Mouse (Mus musculus): ENCODE data around the gene Bbc3. TPM values are rescaled to one million over a fixed set of nuclear protein-coding genes. Genes with fewer than 3 reads are reported as not detected.

The Bbc3 gene
- polyA plus RNA-seq (2012; rRNA removed; ENCODE audit: low replicate concordance) = 26.1 and 54.3 TPM in 2 replicates

DNA sequence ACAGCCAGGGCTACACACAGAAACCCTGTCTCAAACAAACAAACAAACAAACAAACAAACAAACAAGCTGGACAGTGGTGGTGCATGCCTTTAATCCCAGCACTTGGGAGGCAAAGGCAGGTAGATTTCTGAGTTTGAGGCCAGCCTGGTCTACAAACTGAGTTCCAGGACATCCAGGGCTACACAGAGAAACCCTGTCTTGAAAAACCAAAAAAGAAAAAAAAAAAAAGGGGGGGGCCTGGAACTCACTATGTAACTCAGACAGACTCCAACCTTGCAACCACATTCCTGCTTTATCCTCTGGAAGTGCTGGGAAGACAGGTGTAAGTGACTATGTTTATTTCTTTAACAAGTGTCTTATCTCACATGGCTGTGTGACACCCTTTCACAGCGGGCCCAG is at the start of gene Bbc3:
TSS of gene Bbc3 (plus strand) at position 301 of the 400 bp plus-strand sequence.

DNA sequence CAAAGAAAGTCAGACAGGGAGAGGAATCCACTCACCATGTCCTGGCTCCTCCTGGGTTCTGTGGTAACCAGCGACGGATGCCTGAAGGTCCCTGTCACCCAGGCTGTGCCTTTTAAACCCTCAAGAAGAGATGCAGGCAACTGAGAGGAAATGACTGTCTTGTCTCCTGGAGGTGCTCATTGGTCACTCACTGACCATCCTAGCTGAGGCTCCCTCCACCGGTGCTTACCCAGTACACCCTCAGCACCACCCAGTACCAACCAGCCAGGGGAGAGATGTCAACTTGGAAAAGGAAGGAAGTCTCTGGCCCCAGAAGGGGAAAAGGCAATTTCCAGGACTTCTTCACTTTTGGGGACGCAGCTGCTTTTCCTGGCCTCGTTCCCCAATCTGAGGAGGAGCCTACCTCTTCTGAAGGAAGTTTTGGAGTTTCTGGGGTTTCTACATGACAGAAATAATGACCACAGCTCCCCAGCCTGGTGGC is 49.0 kb upstream of the Bbc3 start, which contains the start of gene C5ar1:
TSS of gene C5ar1 (minus strand) at position 431 of the 481 bp plus-strand sequence.

DNA sequence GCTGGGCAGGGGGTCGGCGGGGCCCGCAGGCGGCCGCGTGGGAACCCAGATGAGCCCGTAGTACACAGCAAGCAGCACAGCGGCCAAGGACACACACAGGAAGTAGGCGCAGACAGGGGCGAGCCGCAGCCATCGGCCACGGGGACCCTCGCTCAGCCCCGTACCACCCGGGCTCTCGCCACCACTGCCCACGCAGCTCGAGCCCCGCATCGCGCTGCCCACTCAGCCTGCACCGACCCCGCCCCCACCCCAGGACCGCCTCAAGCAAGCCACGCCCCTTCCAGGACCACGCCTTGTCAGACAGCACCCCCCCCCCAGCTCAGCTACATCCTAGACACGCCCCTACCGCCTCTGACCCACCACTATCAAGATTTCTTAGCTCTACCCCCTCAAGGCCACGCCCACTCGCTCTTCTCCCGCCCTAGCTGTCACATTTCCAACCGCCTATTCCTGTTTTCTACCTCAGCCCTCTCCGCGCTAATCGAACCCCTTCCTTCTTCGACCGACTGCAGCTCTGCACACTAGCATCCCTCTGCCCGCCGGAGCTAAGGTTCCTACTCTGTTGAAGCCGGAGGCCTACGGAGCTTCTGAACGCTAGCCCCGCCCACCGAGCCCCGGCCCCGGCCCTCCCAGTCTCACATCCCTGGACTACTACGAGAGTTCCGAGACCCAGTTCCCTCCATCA is 35.0 kb upstream of the Bbc3 start, which contains the start of gene Inafm1:
TSS of gene Inafm1 (minus strand) at position 537 of the 685 bp plus-strand sequence.

DNA sequence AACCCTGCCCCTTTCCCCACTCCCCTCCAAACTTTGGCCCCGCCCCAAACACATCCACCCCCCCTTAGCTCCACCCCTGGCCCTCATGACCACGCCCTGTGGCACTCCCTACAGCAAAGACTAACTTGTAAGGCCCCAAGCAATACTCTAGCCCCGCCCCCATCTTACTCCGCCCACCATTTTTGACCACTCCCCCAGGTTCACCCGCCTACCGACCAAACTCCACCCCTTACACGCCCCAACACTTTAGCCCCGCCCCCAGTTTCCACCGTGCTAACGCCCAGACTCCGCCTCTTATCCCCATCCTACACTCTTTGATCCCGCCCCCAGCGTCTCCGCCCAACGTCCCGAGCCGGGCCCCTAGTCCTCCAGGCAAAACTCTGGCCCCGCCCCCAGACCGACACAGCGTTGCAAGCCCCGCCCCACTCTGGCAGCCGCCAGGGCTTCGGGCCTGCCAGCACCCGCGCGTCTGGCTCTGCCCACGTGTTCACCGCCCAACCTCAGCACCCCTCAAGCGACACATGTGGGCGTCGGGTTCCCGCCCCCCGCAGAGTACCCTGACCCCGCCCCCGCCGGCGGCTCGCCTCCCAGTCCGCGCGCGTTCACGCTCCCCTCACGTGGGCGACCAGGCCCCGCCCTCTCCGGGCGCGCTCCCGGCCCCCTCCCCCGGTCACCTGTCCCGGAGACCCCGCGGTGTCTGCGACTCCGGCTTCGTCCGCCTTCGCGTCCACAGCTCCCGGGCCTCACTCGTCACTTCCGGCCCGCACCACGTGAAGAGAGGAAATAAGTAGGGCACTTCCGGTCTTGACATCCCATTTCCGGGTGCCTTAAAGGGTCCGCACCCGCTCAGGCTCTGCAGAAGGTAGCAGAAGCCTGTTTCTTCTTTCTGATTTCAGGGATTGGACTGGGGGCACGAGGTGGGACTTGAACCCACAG is 21.9 kb upstream of the Bbc3 start, which contains the start of gene Ccdc9:
TSS of gene Ccdc9 (minus strand) at position 770 of the 936 bp plus-strand sequence.

Other genes with a start within 250 kb of the Bbc3 start
- gene Zfp541, start 246.6 kb upstream of the Bbc3 start, polyA plus RNA-seq (2012; rRNA removed; ENCODE audit: low replicate concordance) = 0.04 TPM in 1 of 2 replicates, not detected in the other
- 166 and 199 TPM in 2 replicates for gene Napa, start 209.9 kb upstream of the Bbc3 start, polyA plus RNA-seq (2012; rRNA removed; ENCODE audit: low replicate concordance)
- gene Kptn, start 188.5 kb upstream of the Bbc3 start, polyA plus RNA-seq (2012; rRNA removed; ENCODE audit: low replicate concordance) = 13.4 and 26.8 TPM in 2 replicates
- 1.4 and 1.8 TPM in 2 replicates for gene Slc8a2, start 178.6 kb upstream of the Bbc3 start, polyA plus RNA-seq (2012; rRNA removed; ENCODE audit: low replicate concordance)
- gene Meis3, start 133.3 kb upstream of the Bbc3 start, polyA plus RNA-seq (2012; rRNA removed; ENCODE audit: low replicate concordance) = 17.4 and 19.3 TPM in 2 replicates
- 29.2 and 30.2 TPM in 2 replicates for gene Dhx34, start 86.4 kb upstream of the Bbc3 start, polyA plus RNA-seq (2012; rRNA removed; ENCODE audit: low replicate concordance)
- gene C5ar2, start 64.2 kb upstream of the Bbc3 start, polyA plus RNA-seq (2012; rRNA removed; ENCODE audit: low replicate concordance) = 0.22 and 0.33 TPM in 2 replicates
- gene C5ar1, start 48.9 kb upstream of the Bbc3 start, polyA plus RNA-seq (2012; rRNA removed; ENCODE audit: low replicate concordance) = 3.1 and 3.9 TPM in 2 replicates
- gene Inafm1, start 34.8 kb upstream of the Bbc3 start, polyA plus RNA-seq (2012; rRNA removed; ENCODE audit: low replicate concordance) = 123 and 203 TPM in 2 replicates
- 17.7 and 25.4 TPM in 2 replicates for gene Ccdc9, start 21.6 kb upstream of the Bbc3 start, polyA plus RNA-seq (2012; rRNA removed; ENCODE audit: low replicate concordance)
- gene Sae1, start 79.4 kb downstream of the Bbc3 start, polyA plus RNA-seq (2012; rRNA removed; ENCODE audit: low replicate concordance) = 9.4 and 12.3 TPM in 2 replicates
- 39.5 and 41.1 TPM in 2 replicates for gene Zc3h4, start 92.5 kb downstream of the Bbc3 start, polyA plus RNA-seq (2012; rRNA removed; ENCODE audit: low replicate concordance)
- gene Tmem160, start 144.4 kb downstream of the Bbc3 start, polyA plus RNA-seq (2012; rRNA removed; ENCODE audit: low replicate concordance) = 271 and 522 TPM in 2 replicates
- 0.11 TPM in 1 of 2 replicates, not detected in the other for gene Npas1, start 169.3 kb downstream of the Bbc3 start, polyA plus RNA-seq (2012; rRNA removed; ENCODE audit: low replicate concordance)

Data from duodenum, adult 2 months (tissue).